Mouse (Mus musculus): ENCODE measurements around the gene Nr1h5. TPM values are rescaled to one million over a fixed set of nuclear protein-coding genes. Genes with fewer than 3 reads are reported as not detected.

Gene Nr1h5
- total and polyA plus RNA-seq, 2 experiments from 2014 or later: 0.04 TPM; not detected in 1

DNA sequence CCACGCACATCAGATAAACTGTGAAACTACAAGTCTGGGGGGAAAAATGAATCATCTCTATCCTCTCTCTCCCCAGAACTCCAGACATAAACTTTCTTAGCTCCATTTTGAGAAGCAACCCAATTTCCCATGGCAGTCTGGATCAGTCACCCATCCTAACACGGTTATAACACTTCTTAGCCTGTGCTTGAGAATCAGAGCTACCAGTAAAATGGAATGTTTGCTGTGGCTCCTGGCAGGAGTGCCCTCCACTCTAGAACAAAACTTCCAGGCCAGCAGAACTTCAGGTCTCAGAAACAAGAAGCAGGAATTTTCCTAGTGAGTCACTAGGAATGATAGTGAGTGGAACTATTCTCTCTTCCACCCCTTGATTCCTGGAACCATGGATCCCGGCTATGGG, 6.6 kb upstream of the Nr1h5 start:
- no peak overlapping the region for H3K27ac ChIP-seq (ENCODE audit: low read depth)
- TF ChIP-seq CTCF (IDR thresholded peaks at IDR 0.05; ENCODE audit: low read depth) (no peak), EP300 (IDR thresholded peaks at IDR 0.05; ENCODE audit: low read depth) (no peak)
- ATAC-seq (ENCODE audit: insufficient read depth, low read depth) (no peak), DNase-seq (ENCODE audit: low spot score) (no peak)
- H3K9ac ChIP-seq (replicated peaks; ENCODE audit: low read depth, low read length): no peak overlapping the region
- H3K9me3 ChIP-seq (replicated peaks; ENCODE audit: control insufficient read depth, low read length): no peaks in the 10 kb centered on the region
- no peaks in the 10 kb centered on the region for H3K4me1 ChIP-seq (ENCODE audit: control insufficient read depth, insufficient read depth)
- H3K36me3 ChIP-seq (replicated peaks; ENCODE audit: control insufficient read depth, insufficient read depth, low read length): no peaks in the 10 kb centered on the region
- H3K27me3 ChIP-seq (ENCODE audit: control insufficient read depth, insufficient read depth, low read length): no peaks in the 10 kb centered on the region
- 72% methylated on average over 3 of the region's 3 CpGs for WGBS
- no peak overlapping the region for H3K4me2 ChIP-seq (ENCODE audit: low read depth, low read length)
- H3K4me3 ChIP-seq (ENCODE audit: low read depth, low read length): no peak overlapping the region

GRCm38 (mm10) chr3:102970067-102970466, 6.1 kb upstream of the Nr1h5 start:
- TF ChIP-seq CTCF (IDR thresholded peaks at IDR 0.05; ENCODE audit: low read depth): no peak
- no peak for TF ChIP-seq EP300 (IDR thresholded peaks at IDR 0.05; ENCODE audit: low read depth)

GRCm38 (mm10) chr3:102955596-102955995, 8.3 kb downstream of the Nr1h5 start:
- no peaks in the 10 kb centered on the region for H3K4me1 ChIP-seq (ENCODE audit: control insufficient read depth, insufficient read depth)
- 23% methylated on average over 3 of the region's 3 CpGs for WGBS
- no peaks in the 10 kb centered on the region for H3K9me3 ChIP-seq (replicated peaks; ENCODE audit: control insufficient read depth, low read length)
- TF ChIP-seq EP300 (IDR thresholded peaks at IDR 0.05; ENCODE audit: low read depth) (no peak), CTCF (IDR thresholded peaks at IDR 0.05; ENCODE audit: low read depth) (no peak)
- no peaks in the 10 kb centered on the region for H3K36me3 ChIP-seq (replicated peaks; ENCODE audit: control insufficient read depth, insufficient read depth, low read length)
- H3K4me3 ChIP-seq (ENCODE audit: low read depth, low read length): no peak overlapping the region
- no peak overlapping the region for H3K27ac ChIP-seq (ENCODE audit: low read depth)
- ATAC-seq (ENCODE audit: insufficient read depth, low read depth) (no peak), DNase-seq (ENCODE audit: low spot score) (no peak)
- no peak overlapping the region for H3K4me2 ChIP-seq (ENCODE audit: low read depth, low read length)
- no peak overlapping the region for H3K9ac ChIP-seq (replicated peaks; ENCODE audit: low read depth, low read length)
- no peaks in the 10 kb centered on the region for H3K27me3 ChIP-seq (ENCODE audit: control insufficient read depth, insufficient read depth, low read length)

More at GRCm38 (mm10) chr3:102970067-102970466, 6.1 kb upstream of the Nr1h5 start:
- no peaks in the 10 kb centered on the region for H3K4me1 ChIP-seq (ENCODE audit: control insufficient read depth, insufficient read depth)
- no peak overlapping the region for H3K27ac ChIP-seq (ENCODE audit: low read depth)
- H3K27me3 ChIP-seq (ENCODE audit: control insufficient read depth, insufficient read depth, low read length): no peaks in the 10 kb centered on the region
- no peak overlapping the region for H3K4me2 ChIP-seq (ENCODE audit: low read depth, low read length)
- H3K9ac ChIP-seq (replicated peaks; ENCODE audit: low read depth, low read length): no peak overlapping the region
- no peak for ATAC-seq (ENCODE audit: insufficient read depth, low read depth)
- WGBS: 69% methylated on average over 9 of the region's 9 CpGs
- H3K4me3 ChIP-seq (ENCODE audit: low read depth, low read length): no peak overlapping the region
- no peaks in the 10 kb centered on the region for H3K36me3 ChIP-seq (replicated peaks; ENCODE audit: control insufficient read depth, insufficient read depth, low read length)
- no peak for DNase-seq (ENCODE audit: low spot score)
- no peaks in the 10 kb centered on the region for H3K9me3 ChIP-seq (replicated peaks; ENCODE audit: control insufficient read depth, low read length)

DNA sequence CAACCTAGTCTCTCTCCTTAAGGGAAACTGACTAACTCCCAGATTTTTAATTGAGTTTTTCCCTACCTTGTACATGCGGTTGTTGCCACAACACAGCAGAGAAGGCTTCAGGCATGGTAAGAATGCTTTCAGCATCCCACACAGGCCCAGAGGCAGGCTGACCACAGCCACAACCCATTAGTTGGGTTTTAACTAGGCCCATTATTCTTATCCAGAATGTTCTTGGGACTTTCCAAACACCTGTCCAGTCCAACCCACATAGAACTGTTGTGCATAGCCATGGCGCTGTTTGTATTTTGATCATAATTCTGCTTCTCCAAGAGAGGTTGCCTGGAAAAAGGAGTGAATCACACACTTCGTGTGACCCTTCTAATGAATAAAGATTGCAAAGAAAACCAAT, 8.8 kb downstream of the Nr1h5 start:
- no peak overlapping the region for H3K27ac ChIP-seq (ENCODE audit: low read depth)
- DNase-seq (ENCODE audit: low spot score) (no peak), ATAC-seq (ENCODE audit: insufficient read depth, low read depth) (no peak)
- no peak overlapping the region for H3K4me2 ChIP-seq (ENCODE audit: low read depth, low read length)
- no peak for TF ChIP-seq EP300 (IDR thresholded peaks at IDR 0.05; ENCODE audit: low read depth)
- TF ChIP-seq CTCF (IDR thresholded peaks at IDR 0.05; ENCODE audit: low read depth): no peak
- no peaks in the 10 kb centered on the region for H3K27me3 ChIP-seq (ENCODE audit: control insufficient read depth, insufficient read depth, low read length)
- H3K4me1 ChIP-seq (ENCODE audit: control insufficient read depth, insufficient read depth): no peaks in the 10 kb centered on the region
- WGBS: 83% methylated on average over 3 of the region's 3 CpGs
- H3K9ac ChIP-seq (replicated peaks; ENCODE audit: low read depth, low read length): no peak overlapping the region
- H3K4me3 ChIP-seq (ENCODE audit: low read depth, low read length): no peak overlapping the region
- H3K9me3 ChIP-seq (replicated peaks; ENCODE audit: control insufficient read depth, low read length): no peaks in the 10 kb centered on the region
- no peaks in the 10 kb centered on the region for H3K36me3 ChIP-seq (replicated peaks; ENCODE audit: control insufficient read depth, insufficient read depth, low read length)

DNA sequence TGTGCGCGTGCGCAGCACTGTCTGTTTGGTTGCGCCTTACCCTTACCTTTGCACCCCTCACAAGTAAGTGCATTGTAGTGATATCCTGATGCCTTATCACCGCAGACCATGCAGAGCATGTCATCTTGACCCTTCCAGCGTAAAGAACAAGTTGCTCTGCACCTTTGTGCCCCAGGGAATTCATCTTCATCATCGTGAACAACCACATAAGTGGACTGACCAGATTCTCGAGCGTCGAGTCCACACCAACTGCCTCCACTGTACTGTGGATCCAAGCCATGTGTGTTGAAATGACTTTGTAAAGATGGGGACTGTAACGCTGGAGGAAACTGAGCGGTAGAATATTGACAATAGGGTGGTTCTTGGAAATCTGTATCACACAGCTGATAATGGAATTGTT, 9.5 kb downstream of the Nr1h5 start:
- Histone ChIP-seq H3K36me3 (replicated peaks; ENCODE audit: control insufficient read depth, insufficient read depth, low read length) (no peaks in the 10 kb centered on the region), H3K4me3 (ENCODE audit: low read depth, low read length) (no peak overlapping the region), H3K9me3 (replicated peaks; ENCODE audit: control insufficient read depth, low read length) (no peaks in the 10 kb centered on the region), H3K27me3 (ENCODE audit: control insufficient read depth, insufficient read depth, low read length) (no peaks in the 10 kb centered on the region), H3K4me1 (ENCODE audit: control insufficient read depth, insufficient read depth) (no peaks in the 10 kb centered on the region), H3K27ac (ENCODE audit: low read depth) (no peak overlapping the region), H3K9ac (replicated peaks; ENCODE audit: low read depth, low read length) (no peak overlapping the region), H3K4me2 (ENCODE audit: low read depth, low read length) (no peak overlapping the region)
- 85% methylated on average over 12 of the region's 12 CpGs for WGBS
- DNase-seq (ENCODE audit: low spot score): no peak
- no peak for TF ChIP-seq EP300 (IDR thresholded peaks at IDR 0.05; ENCODE audit: low read depth)
- TF ChIP-seq CTCF (IDR thresholded peaks at IDR 0.05; ENCODE audit: low read depth): no peak
- ATAC-seq (ENCODE audit: insufficient read depth, low read depth): no peak

DNA sequence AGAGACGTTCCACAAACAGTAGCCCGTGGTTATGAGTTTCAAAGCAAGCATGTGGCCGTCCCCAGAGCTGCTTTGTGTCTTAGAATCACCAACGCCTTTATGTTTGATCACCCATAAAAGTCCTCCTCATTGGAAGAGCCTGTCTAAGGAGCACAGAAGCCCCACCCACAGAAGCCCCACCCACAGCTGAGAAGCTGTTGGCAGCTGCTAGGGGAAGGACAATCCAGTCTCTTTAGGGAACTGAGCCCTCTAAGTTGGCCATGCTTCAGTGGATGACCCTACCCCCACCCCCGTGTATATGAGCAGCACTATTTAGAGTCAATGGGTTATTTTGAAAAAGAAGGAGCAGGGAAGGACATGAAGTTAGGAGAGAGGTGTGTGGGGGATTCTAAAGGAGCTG, 17.1 kb downstream of the Nr1h5 start:
- ATAC-seq (ENCODE audit: insufficient read depth, low read depth) (no peak), DNase-seq (ENCODE audit: low spot score) (no peak)
- TF ChIP-seq EP300 (IDR thresholded peaks at IDR 0.05; ENCODE audit: low read depth) (no peak), CTCF (IDR thresholded peaks at IDR 0.05; ENCODE audit: low read depth) (no peak)
- WGBS: 69% methylated on average over 5 of the region's 5 CpGs
- no peak overlapping the region for H3K4me2 ChIP-seq (ENCODE audit: low read depth, low read length)
- no peaks in the 10 kb centered on the region for H3K27me3 ChIP-seq (ENCODE audit: control insufficient read depth, insufficient read depth, low read length)
- no peaks in the 10 kb centered on the region for H3K9me3 ChIP-seq (replicated peaks; ENCODE audit: control insufficient read depth, low read length)
- H3K9ac ChIP-seq (replicated peaks; ENCODE audit: low read depth, low read length): no peak overlapping the region
- no peak overlapping the region for H3K4me3 ChIP-seq (ENCODE audit: low read depth, low read length)
- H3K36me3 ChIP-seq (replicated peaks; ENCODE audit: control insufficient read depth, insufficient read depth, low read length): no peaks in the 10 kb centered on the region
- H3K27ac ChIP-seq (ENCODE audit: low read depth): no peak overlapping the region
- no peaks in the 10 kb centered on the region for H3K4me1 ChIP-seq (ENCODE audit: control insufficient read depth, insufficient read depth)

All from heart, postnatal 0 days (tissue).